Mouse (Mus musculus) CD4-positive, CD25-positive, alpha-beta regulatory T cell, adult 4 months (primary cell): ENCODE results near the gene 1810062G17Rik. TPM values are rescaled to one million over a fixed set of nuclear protein-coding genes. Genes with fewer than 3 reads are reported as not detected.

Source experiments
- ATAC-seq: one replicate; pipeline ENCODE4 v1.8.0; 2017
- polyA plus RNA-seq, 2 experiments: library from polyadenylated mRNA; unstranded; fragments of 100-300 nt; shearing (Covaris generic); gene quantifications; one replicate each; pipeline ENCODE4 v1.2.1; 2017

The 1810062G17Rik gene
- polyA plus RNA-seq, 2 experiments from 2014 or later: 2.0 to 2.9 TPM

DNA sequence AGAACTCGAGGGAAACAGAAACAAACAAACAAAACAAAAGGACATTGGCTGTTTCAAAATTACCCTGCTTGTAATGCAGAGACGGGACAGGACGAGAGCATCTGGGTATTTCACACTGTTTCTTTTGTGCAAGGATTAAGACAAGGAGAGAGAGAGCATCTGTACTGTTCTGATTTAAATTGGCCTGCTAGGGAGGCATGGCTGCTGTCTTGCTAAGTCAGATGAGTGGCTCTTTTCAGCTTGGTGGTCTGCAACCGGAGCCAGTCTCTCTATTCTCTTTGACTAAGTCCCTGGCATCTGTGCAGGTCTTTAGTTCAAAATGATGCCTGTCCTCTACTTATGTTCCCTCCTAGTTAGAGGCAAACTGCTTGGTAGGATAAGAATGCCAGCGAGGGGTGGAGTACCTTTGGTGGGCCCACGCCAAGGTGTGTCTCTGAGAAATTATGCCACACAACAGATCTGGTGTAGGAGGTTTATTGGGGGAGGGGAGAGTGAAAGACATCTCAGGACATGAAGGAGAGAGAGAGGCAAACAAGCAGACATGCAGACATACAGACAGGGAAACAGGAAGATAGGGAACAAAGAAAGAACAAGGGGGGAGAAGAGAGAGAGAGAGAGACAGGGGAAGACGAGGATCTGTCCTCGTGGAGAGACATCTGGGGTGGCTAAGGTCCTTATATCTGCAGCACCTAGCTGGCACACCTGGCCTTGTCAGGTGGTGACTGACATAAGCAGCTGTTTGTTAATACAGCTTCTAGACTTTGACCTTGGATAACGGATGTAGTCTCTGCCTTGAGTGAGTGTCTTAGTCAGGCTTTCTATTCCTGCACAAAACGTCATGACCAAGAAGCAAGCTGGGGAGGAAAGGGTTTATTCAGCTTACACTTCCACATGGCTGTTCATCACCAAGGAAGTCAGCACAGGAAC, 30.3 kb downstream of the 1810062G17Rik start:
- no peak for ATAC-seq

DNA sequence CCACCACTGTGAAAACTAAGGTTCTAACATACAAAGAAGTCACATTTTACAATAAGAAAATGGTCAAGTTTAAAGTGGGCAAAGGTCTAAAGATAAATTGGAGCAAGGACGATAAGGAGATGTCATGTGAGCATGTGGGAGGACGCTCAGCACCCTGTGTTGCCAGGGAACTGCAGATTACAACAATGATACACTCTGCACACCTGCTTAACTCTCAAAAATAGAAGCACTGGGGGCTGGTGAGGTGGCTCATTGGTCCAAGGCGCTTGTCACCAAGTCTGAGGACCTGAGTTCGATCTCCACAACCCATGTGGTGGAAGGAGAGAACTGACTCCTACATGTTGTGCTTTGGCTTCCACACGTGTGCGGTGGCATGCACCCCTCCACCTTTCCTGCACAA, 35.8 kb downstream of the 1810062G17Rik start:
- ATAC-seq: no peak

DNA sequence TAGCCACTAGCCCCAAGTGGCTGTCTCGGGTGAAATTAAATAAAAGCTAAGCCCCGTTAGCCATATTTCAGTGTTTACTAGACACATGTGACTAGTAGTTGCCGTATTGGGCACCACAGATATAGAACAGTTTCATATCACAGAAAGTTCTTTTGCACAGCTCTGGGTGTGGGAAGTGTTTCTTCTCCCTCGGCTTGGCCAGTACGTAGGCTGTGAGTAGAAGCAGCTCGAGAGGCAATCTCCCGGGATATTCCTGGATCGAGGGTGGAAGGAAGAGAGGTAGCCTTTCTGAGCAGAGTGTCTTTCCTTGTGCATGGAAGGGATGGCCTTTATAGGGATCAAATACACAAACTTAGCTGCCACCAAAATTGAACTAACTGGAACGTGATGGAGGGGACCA, 40.5 kb downstream of the 1810062G17Rik start:
- ATAC-seq: no peak

DNA sequence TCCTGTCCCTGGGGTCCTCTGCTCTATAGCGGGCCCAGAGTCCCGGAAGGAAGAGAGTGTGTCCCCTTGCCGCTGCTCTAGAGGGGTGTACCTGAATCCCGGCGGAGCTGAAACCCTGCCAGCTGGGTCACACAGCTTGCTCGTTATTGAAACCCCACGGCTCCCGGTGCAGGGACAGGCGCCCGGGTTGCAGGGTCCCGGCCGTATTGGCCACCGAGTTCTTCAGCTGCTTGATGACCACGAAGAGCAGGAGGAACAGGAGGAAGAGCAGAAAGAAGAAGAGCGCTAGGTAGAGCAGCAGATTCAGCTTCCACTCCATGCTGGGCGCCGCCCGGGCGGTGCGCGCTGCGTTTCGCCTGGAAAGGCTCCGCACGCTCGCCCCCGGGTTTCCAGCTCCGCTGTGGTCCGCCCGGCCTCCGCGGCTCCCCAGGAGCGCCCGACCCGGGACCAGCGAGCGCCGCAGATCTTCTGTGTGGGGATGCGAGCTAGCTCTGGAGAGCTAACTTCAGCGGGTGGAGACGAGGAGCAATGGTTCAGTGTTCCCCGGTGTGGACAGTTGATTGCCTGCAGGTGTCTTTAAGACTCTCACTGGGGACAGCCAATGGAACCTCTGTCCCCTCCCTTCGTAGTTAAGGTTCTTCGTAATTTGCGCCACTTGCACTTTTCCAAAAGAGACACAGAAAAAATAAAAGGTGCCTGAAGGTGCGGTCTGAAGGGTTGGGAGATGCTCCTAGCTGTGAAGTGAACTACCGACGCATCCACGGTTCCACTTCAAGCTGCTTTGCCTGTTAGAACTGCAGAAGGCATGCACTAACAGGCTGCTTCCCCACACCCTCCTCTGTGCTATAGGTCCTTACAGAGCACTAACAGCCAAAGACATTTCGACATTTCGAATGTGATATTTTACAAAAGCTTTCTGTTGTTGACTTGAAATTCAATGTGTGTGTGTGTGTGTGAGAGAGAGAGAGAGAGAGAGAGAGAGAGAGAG, 45.6 kb downstream of the 1810062G17Rik start, which contains the start of gene Gm11549:
Gene Gm11549 (minus strand): TSS at position 741 of the 988 bp plus-strand sequence.
- ATAC-seq: no peak

DNA sequence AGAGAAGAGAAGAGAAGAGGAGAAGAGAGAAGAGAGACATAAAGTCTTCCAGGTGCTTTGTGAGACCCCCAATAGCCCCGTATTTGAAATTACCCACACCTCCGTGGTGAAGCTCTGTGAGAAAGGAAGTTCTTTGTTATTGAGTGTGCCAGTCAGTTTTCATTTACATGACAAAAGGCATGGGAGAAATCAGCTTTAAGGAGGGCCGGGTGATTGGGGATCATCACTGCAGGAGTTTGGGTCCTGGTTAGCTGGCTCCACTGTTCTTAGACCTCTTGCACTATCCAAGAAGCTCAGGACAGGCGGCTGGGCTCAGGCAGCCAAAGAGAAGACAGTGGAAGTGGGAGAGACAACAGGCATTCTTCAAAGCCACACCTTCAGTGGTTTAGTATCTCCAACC, 46.4 kb downstream of the 1810062G17Rik start:
- ATAC-seq: no peak

DNA sequence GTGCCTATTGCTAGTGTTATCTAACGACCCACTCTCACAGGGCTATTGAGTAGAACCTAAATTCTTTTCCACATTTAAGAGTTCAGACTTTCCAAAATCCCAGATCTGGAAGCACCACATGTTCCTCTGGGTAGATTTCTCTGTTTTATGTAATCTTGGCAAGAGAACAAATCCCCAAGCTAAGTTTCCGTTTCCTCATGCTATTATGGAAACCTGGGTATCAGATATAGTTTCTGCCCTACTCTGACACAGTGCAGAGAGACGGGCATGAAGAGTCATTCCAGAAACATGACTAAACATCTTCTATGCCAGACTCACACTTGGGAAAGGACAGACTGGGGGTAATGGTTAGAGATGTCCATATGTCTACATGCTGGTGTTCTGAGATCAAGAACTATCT, 48.7 kb downstream of the 1810062G17Rik start:
- ATAC-seq: no peak

DNA sequence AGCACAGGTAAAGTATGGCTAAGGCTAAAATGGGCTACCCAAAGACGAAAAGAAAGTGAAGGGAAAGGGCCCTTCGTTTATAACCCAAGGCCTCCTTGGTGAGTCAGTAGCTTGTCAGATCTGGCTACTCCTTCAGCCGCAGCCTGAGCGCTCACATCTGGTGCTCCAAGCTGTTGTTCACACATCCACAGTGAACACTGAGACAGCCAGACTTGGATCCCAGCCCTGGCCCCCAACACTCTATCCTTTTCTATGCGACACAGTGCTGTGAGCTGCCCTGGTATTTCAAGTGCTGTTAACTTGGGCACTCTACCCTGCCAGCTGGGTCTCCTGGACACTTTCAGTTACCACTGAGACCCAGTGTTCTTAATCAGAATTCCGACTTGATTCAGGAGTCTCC, 54.6 kb downstream of the 1810062G17Rik start:
- no peak for ATAC-seq

DNA sequence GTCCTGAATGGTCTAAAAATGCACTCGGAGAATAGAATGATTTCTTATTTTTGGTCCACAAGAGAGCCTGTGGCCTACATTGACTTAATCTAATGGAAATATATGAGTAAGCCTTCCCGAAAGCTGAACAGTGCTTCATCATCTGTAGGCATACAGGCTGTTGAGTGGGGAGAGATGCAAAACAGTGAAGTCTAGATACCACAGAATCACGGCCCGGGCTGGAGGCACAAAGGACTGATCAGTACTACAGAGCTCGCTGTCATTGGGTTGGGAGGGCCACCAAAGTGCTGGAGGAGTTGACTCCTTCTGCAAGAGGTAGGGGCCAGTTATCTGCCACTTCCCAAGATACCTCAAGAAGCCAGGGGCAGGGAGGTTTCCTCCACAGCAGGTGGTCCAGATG, 55.0 kb downstream of the 1810062G17Rik start:
- no peak for ATAC-seq

DNA sequence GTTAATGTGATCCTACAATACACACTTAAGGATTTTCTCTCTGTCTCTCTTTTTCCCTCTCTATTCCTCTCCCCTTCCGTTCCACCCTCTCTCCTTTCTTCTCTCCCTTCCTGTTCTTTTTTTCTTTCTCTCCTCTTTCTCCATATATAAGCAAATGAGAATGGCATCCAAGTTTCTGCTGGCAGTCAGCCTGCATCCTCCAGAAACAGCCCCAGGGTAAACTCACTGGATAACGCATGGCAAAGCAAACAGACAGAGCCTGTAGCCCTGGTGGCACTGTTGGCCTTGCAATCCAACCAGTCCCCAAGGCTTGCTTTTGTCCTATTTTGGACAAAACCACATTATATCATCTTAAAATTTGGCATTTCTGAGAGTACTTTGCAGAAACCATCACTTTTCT, 55.5 kb downstream of the 1810062G17Rik start:
- no peak for ATAC-seq

Other genes with a start within 250 kb of the 1810062G17Rik start
- gene Anxa5, start within 50 bp of the 1810062G17Rik start, polyA plus RNA-seq: 100 to 1,000 TPM; 149 to 172 TPM
- not detected for gene Gm11549, start 45.9 kb downstream of the 1810062G17Rik start, polyA plus RNA-seq
- 10 to 100 TPM; 51.0 to 51.1 TPM for gene Exosc9, start 76.7 kb downstream of the 1810062G17Rik start, polyA plus RNA-seq
- 1 to 10 TPM; 3.6 to 3.9 TPM for gene Ccna2, start 96.2 kb downstream of the 1810062G17Rik start, polyA plus RNA-seq
- gene Bbs7, start 137.5 kb downstream of the 1810062G17Rik start, polyA plus RNA-seq: under 1 TPM; 0.24 to 0.63 TPM
- gene Trpc3, start 214.2 kb downstream of the 1810062G17Rik start, polyA plus RNA-seq: not detected